Comparison of ENCODE assay signal across 20 mouse cellular contexts in genomic region chr3:109332755-109333154, GRCm38 (mm10).
"Had no signal": no experiment of that assay in that cellular context is flagged by ENCODE, and none has a peak within 500 bp of the region (broad histone marks: within the 10 kb centered on the region; RNA-seq: fewer than 3 reads in every experiment).

No protein-coding gene starts in this region.

- H3K9me3 ChIP-seq: liver, embryonic 13.5 days; neural tube, embryonic 12.5 days; neural tube, embryonic 15.5 days had no signal

- H3K9ac ChIP-seq: liver, embryonic 13.5 days; neural tube, embryonic 12.5 days; neural tube, embryonic 15.5 days had no signal

- H3K27ac ChIP-seq: kidney, postnatal 0 days; layer of hippocampus, adult 2 months; left cerebral cortex, adult 2 months; liver, embryonic 13.5 days; neural tube, embryonic 12.5 days; neural tube, embryonic 15.5 days; stomach, postnatal 0 days had no signal

- DNase-seq: kidney, adult 18-20 months; kidney, postnatal 25 days; layer of hippocampus, adult 9-11 months; layer of hippocampus, postnatal 36 days; liver, embryonic 13.5 days; lung, adult 2 months; lung, postnatal 14 days; lung, postnatal 4 days; right cerebral cortex, adult 18-20 months; right cerebral cortex, postnatal 14 days; right cerebral cortex, postnatal 4 days; thymus, adult 2 months; thymus, postnatal 14 days; thymus, postnatal 4 days had no signal

- H3K4me2 ChIP-seq: liver, embryonic 13.5 days; neural tube, embryonic 12.5 days; neural tube, embryonic 15.5 days had no signal

- H3K4me1 ChIP-seq: liver, embryonic 13.5 days; neural tube, embryonic 12.5 days; neural tube, embryonic 15.5 days had no signal

- H3K4me3 ChIP-seq: layer of hippocampus, adult 2 months; left cerebral cortex, adult 2 months; liver, embryonic 13.5 days; neural tube, embryonic 12.5 days; neural tube, embryonic 15.5 days had no signal

- H3K27me3 ChIP-seq: liver, embryonic 13.5 days; neural tube, embryonic 12.5 days; neural tube, embryonic 15.5 days had no signal

- H3K36me3 ChIP-seq: liver, embryonic 13.5 days; neural tube, embryonic 12.5 days; neural tube, embryonic 15.5 days had no signal
